Mouse (Mus musculus): ENCODE results near the gene Nmrk1.

DNA sequence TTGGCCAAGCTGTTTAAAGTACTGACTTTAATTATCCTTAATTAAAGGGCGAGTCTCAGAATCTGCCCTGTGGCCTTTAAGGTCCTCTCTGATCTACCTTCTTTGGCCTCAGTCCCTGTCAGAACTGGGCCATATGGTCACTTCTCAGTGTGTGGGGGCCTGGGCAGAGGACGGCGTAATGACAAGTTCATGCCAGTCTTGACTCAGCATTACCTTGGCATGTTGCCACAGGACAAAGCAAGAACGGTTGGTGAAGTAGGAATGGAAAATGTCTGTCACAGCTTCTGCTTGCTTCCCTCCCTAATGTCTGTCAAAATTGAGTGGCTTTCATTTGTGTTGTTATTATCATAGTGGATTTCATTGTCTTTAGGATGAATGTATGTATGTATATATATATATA lies 20.8 kb downstream of the Nmrk1 start:
- TF ChIP-seq POLR2A (IDR thresholded peaks at IDR 0.05; ENCODE audit: borderline replicate concordance, control insufficient read depth, low read depth, low read length) = no peak
- TF ChIP-seq CTCF (IDR thresholded peaks at IDR 0.05; ENCODE audit: control insufficient read depth, insufficient read depth, low read length) = no peak
